Mouse (Mus musculus) E14TG2a.4 (cell line): ENCODE measurements at regions not wholly inside any gene's neighbourhood (a gene's known extent, or its start where the extent isn't known, plus 50 kb on each side); places are given as distances from the start of the nearest gene placed in this dataset.

Experiments
- CTCF ChIP-seq: conservative IDR thresholded peaks from 2 replicates; pipeline ENCODE4 v1.5.1; 2014; ENCODE audit warnings: low read length
- NANOG ChIP-seq: IDR thresholded peaks from 2 replicates; pipeline ENCODE4 v1.6.1; 2014; ENCODE audit warnings: borderline replicate concordance, low read length, mixed read lengths
- POU5F1 ChIP-seq: IDR thresholded peaks from 2 replicates; pipeline ENCODE4 v1.6.1; 2014; ENCODE audit warnings: low read length, borderline replicate concordance

- TF ChIP-seq CTCF (no peak), NANOG (no peak), POU5F1 (no peak)
Measured at GRCm38 (mm10) chr13:60000618-60001347, 176.4 kb downstream of the Gas1 start.
